Mouse (Mus musculus) mature B cell (primary cell): Measurements from ENCODE around the gene Ccdc141.

Source experiments
- in situ Hi-C: fragments of 300-500 bp; cut with MboI; formaldehyde crosslinking; loops from 2 replicates; pipeline ENCODE4 v1.14.3; 2019

The Ccdc141 gene

DNA sequence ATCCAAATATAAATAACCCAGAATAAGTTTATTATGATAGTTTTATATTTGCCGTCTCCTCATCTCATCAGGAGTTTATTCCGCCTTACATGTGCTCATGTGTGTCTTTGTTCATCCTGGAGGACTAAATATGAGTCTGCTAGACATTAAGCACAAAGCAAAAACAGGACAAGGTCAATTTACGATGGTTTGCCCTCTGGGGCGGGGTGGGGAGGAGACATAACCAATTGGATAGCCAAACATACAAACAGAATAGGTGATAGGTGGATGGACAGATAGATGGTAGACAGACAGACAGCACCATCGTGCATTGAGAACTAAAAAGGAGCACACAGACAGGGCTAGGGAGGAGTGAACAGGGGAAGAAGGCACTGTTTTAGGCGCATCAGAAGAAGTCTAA lies 3.4 kb upstream of the Ccdc141 start:
- in situ Hi-C loops, result no loop called here

DNA sequence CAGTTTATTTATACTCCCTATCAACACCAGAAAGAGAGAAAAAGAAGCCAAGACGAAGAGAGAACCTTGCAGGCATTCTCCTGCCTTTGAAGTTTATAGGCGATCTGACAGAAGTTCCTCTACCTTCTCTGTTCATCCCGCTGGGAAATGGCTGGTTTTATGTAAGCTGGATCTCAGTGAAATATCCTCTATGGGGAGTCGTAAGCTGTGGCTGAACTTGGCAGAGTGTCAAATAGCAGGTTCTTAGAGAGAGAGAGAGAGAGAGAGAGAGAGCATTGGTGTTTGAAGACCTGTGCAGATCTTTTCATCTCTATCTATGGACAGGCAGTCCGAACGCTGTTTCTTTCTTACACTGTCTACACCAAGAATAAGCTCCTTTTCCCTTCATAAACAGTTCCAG lies 2.9 kb upstream of the Ccdc141 start:
- in situ Hi-C loops, result no loop called here

DNA sequence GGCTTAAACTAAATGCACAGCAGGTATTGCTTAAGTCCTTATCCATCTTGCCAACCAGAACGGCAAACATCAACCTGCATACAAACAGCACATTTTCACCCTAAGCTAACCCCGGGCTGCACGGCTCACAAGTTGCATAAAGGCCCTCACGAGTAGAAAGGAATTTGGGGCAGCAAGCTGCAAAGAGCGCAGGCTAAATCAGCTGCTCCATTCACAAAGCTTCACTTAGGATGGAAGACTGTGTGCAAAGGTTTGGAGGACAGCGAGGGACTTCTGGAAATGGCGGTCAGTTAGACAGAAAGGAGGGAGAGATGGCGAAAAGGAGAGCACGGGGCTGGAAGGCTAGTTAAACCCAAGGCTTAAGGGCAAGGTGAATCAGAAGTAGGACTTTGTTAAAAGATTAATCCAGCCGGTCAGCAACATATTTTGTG lies 1.8 kb upstream of the Ccdc141 start:
- in situ Hi-C loops, result no loop called here

DNA sequence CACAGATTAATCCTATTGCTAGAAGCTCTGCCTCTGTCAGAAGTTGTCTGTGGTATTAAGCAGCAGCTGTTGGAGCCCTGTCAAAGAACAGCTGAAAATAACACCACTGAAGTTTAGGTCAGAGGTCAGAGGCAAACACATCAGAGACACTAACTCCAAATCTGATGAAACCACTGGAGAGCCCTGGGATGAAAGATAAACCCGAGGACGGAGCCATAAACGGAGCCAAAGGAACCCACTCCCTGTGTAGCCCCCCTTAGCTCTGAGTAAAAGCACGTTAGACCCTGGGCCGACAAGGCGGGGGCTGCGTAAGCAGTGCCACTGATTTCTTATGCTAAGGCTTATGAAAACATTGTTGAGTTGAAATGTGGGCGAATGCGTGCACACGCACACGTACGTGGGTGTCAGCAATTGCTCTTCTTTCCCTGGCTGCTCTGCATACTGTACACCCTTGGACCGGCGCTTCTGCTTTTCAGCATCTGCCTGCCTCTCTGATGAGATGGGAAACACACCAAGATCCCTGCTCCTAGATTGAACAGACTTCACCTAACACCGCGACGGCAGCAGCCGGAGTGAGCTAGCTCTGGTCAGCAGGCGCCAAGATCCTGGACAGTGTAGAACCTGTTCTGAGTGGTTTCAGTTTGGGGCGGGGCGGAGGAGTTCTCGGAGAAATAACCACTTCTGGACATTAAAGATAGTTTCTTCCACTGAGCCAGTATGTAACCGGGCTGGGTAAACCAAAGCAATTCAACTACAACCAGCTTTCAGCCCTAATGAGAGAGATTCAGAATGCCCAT lies 1.2 kb upstream of the Ccdc141 start:
- in situ Hi-C loops, result no loop called here

DNA sequence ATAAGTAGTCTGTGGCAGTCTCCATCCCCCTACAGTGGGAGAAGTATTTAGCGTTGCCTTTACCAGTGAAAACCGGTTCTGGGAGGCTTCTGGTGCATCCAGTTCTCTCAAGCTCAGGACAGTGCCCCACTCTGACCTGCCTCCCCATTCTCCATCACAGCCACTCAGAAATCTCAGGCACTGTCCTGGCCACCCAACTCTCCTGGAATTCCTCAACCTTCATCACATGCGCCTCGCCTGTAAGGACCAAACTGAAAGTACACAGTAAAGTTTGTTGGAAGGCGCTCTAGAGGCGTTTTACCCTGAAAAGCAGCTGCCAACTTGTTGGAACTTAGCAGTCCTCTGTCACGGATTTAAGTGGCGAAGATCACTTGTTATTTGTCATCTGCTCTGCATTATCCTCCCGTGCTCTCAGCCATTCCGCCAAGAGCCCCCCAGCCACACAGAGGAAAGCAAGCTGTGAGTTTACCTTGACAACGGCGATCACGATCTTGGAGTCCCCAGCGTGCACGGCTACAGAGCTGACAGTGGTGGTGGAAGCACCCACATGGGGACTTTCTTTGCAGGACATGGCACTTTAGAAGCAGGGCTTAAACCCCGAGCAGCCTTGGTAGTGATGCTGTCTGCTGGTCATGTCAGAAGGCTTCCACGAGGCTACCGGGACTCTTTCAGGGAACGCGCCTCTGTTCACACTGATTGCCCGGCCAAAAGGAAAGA lies 362 bp downstream of the Ccdc141 start:
- in situ Hi-C loops, result no loop called here

GRCm38 (mm10) chr2:77169218-77169617 lies 1.2 kb downstream of the Ccdc141 start:
- in situ Hi-C loops, result no loop called here

- in situ Hi-C loops, result no loop called here
Measured at GRCm38 (mm10) chr2:77168781-77169180, 1.7 kb downstream of the Ccdc141 start.

- in situ Hi-C loops, result no loop called here
Measured at GRCm38 (mm10) chr2:77168081-77168685, 2.3 kb downstream of the Ccdc141 start.

- in situ Hi-C loops, result no loop called here
Measured at GRCm38 (mm10) chr2:77166366-77166765, 4.1 kb downstream of the Ccdc141 start.

DNA sequence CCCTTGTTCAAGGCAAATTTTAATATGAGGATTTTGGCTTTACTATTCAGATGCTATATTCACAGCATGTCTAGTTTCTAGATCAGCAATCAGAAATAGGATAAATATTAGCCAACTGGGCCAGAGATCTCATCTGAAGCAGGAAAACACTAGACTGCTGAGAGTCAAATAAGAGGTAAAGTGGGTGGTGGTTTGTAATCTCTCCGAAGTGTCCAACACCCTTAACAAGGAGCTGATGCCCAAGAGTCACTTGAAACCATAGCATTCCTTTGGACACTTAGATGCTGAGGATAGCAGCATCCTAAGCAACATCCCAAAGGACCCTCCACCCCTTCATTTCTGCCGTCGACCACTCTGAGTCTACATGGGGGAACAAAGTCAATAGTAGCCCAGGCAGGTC lies 5.8 kb downstream of the Ccdc141 start:
- in situ Hi-C loops, result no loop called here

GRCm38 (mm10) chr2:77163381-77163780 lies 7.1 kb downstream of the Ccdc141 start:
- in situ Hi-C loops, result no loop called here

DNA sequence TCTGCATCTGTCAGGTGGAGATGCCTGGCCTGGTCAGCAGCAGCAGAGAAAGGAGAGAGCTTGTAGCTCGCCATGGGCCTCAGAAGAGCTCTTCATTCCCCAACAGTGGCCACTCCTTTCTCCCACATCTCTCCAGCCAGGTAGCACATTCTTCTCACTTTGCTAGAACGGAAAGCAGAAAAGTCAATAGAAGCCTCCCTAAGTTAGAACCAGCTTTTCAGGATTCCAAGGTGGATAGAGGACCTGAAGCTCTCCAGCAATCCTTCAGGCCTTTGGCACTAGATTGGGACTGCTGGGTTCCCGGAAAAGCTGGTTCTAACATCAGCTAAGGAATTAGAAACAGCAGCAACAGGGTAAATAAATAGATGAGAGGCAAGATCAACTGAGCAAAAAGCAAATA lies 8.3 kb downstream of the Ccdc141 start:
- in situ Hi-C loops, result no loop called here

- in situ Hi-C loops, result no loop called here
Measured at GRCm38 (mm10) chr2:77157546-77157945, 12.9 kb downstream of the Ccdc141 start.

DNA sequence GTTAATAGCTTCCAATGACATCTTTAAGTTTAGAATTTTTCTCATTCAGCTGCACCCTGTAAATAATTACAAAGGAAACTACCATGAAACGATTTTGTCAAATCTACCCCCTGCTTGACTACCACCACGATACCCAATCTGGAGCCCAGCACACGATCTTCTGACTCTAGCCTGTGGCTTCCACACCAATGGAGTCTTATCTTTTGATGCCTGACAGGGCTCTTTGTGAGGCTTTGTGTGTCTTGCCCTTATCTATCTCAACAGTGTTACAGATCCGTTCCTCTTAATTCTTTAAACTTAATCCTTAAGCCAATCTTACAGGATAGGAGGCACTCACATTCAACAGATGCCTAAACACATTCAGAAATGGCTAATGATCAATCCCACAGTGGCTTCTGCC lies 16.4 kb downstream of the Ccdc141 start:
- in situ Hi-C loops, result no loop called here

- in situ Hi-C loops, result no loop called here
Measured at GRCm38 (mm10) chr2:77151255-77151654, 19.2 kb downstream of the Ccdc141 start.

- in situ Hi-C loops, result no loop called here
Measured at GRCm38 (mm10) chr2:77149576-77149975, 20.9 kb downstream of the Ccdc141 start.

DNA sequence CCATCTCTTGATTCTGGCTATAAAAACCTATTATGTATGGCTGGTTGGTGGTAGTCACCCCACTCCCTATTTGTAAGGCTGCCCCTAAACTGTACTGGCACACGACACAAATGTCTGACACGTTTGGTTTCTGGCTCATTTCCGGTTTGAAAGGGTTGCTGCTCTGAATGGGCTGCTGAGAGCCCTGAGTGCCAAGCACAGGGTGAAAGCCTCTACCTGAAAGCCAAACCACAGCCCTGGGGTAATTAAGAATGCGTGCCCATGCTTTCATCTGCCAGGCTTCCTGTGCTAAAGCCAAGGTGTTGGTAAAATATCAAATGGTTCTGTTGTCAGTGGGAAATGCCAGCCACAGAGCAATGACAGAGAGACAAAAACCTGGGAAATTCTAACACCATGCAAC lies 22.2 kb downstream of the Ccdc141 start:
- in situ Hi-C loops, result no loop called here

DNA sequence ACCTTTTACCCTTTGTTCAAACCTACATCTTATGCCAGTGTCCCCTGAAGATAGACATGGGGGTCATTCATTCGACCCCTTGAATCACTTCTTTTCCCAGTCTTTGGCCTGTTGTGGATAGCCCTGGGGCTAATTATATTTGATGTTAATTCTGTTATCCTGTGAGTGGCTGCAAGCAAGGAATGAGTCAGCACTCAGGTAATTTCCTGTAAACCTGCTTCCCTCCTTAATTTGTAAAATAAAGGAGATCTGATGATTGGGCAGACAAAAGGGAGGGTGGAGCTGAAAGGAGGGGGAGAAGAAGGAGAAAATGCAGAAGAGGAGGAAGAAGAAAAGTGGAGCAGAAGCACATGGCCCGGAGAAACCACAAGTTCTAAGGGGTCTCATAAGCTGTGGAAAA lies 23.5 kb downstream of the Ccdc141 start:
- in situ Hi-C loops, result no loop called here

GRCm38 (mm10) chr2:77146291-77146690 lies 24.1 kb downstream of the Ccdc141 start:
- in situ Hi-C loops, result no loop called here

DNA sequence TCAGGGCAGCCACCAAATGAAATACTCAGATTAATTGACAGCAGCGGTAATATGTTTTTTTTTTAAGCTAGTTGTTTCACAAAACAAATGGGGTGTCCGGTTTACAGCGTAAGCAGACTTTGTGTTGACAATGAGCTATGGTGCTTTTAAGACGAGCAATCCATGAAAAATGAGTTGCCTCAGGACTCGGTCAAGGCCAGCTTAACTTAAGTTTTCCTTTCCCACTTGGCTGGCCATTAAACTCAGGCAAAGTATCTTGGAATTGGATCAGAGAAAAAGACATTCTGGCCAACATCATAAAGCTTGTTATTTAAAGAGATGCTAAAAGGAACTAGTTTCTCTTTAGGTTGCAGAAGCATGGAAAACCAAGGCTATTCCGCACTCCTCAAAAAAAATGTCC lies 26.9 kb downstream of the Ccdc141 start:
- in situ Hi-C loops, result no loop called here

GRCm38 (mm10) chr2:77138879-77139278 lies 31.6 kb downstream of the Ccdc141 start:
- in situ Hi-C loops, result no loop called here

- in situ Hi-C loops, result no loop called here
Measured at GRCm38 (mm10) chr2:77134906-77135305, 35.5 kb downstream of the Ccdc141 start.

DNA sequence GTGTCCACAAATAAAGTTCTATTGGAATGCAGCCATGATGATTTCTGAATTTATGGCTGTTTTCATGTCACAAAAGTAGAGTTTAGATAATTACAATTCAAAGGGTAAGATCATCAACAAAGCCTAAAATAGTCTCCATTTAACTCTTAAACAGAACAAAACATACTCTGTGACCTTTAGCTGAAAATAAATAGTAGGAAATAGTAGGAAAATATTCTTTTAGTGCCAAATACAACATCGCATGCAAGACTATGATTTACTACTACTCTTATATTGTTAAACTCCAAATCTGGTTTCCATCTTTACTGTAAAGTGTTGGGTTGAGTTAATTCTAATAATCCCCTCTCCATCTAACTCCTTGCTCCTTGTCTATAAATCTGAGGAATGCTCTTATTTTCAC lies 37.0 kb downstream of the Ccdc141 start:
- in situ Hi-C loops, result no loop called here
